Mouse (Mus musculus) ovary, postnatal 14 days (tissue): Measurements from ENCODE around the gene Sfrp5.

Experiments used
- DNase-seq: peaks from one replicate; pipeline ENCODE4 v3.0.0; 2022; ENCODE audit warnings: low spot score

Gene Sfrp5

GRCm38 (mm10) chr19:42201696-42202381 is at the start of gene Sfrp5:
Gene Sfrp5 (minus strand): TSS chr19:42202252.
- no peak for DNase-seq

- DNase-seq, result no peak
Measured at GRCm38 (mm10) chr19:42249976-42250914, 48.2 kb upstream of the Sfrp5 start.

- no peak for DNase-seq
Measured at GRCm38 (mm10) chr19:42247519-42247918, 45.5 kb upstream of the Sfrp5 start, which contains the start of gene Golga7b. Gene Golga7b (plus strand): TSS chr19:42247574.

GRCm38 (mm10) chr19:42246626-42247025 is 44.6 kb upstream of the Sfrp5 start:
- no peak for DNase-seq

GRCm38 (mm10) chr19:42243401-42243800 is 41.3 kb upstream of the Sfrp5 start:
- DNase-seq, result no peak

- DNase-seq, result no peak
Measured at GRCm38 (mm10) chr19:42240881-42241280, 38.8 kb upstream of the Sfrp5 start.

GRCm38 (mm10) chr19:42238341-42238715 is 36.3 kb upstream of the Sfrp5 start:
- DNase-seq, result no peak

- DNase-seq, result no peak
Measured at GRCm38 (mm10) chr19:42237602-42238340, 35.7 kb upstream of the Sfrp5 start.

GRCm38 (mm10) chr19:42230986-42231385 is 28.9 kb upstream of the Sfrp5 start:
- DNase-seq, result peak; percentile 18

- no peak for DNase-seq
Measured at GRCm38 (mm10) chr19:42230288-42230568, 28.2 kb upstream of the Sfrp5 start.

- no peak for DNase-seq
Measured at GRCm38 (mm10) chr19:42229499-42230287, 27.6 kb upstream of the Sfrp5 start.

GRCm38 (mm10) chr19:42226451-42226850 is 24.4 kb upstream of the Sfrp5 start:
- no peak for DNase-seq

GRCm38 (mm10) chr19:42217374-42217763 is 15.3 kb upstream of the Sfrp5 start:
- DNase-seq, result no peak

GRCm38 (mm10) chr19:42216699-42217373 is 14.8 kb upstream of the Sfrp5 start:
- DNase-seq, result no peak

GRCm38 (mm10) chr19:42214601-42215000 is 12.5 kb upstream of the Sfrp5 start:
- no peak for DNase-seq

- no peak for DNase-seq
Measured at GRCm38 (mm10) chr19:42211936-42212335, 9.9 kb upstream of the Sfrp5 start.

- DNase-seq, result no peak
Measured at GRCm38 (mm10) chr19:42209976-42210375, 7.9 kb upstream of the Sfrp5 start.

- DNase-seq, result no peak
Measured at GRCm38 (mm10) chr19:42209485-42209884, 7.4 kb upstream of the Sfrp5 start.

- DNase-seq, result no peak
Measured at GRCm38 (mm10) chr19:42205201-42205600, 3.1 kb upstream of the Sfrp5 start.

- DNase-seq, result no peak
Measured at GRCm38 (mm10) chr19:42204306-42204705, 2.3 kb upstream of the Sfrp5 start.

GRCm38 (mm10) chr19:42202467-42202866 is 415 bp upstream of the Sfrp5 start:
- DNase-seq, result no peak
